Comparison of ENCODE assay signal across 19 mouse cellular contexts in genomic region chr2:57565258-57565657, GRCm38 (mm10).
DNase-seq lines count a peak whose midpoint lies in the region; ATAC-seq and TF ChIP-seq lines count a peak whose summit lies in the region.
"Had no signal": no experiment of that assay in that cellular context is flagged by ENCODE, and none has a peak within 500 bp of the region (broad histone marks: within the 10 kb centered on the region; RNA-seq: fewer than 3 reads in every experiment).

No protein-coding gene starts in this region.

- ATAC-seq in forebrain, postnatal 0 days: peak; percentile 85
- ATAC-seq in megakaryocyte, adult 5-6 weeks (ENCODE audit: poor library complexity, severe bottlenecking): peak; percentile 33
- no peak for ATAC-seq in kidney, embryonic 16.5 days (ENCODE audit: low FRiP score, low TSS enrichment)
- no peak for ATAC-seq in heart, embryonic 12.5 days (ENCODE audit: insufficient number of reproducible peaks, low FRiP score)
- ATAC-seq: intestine, embryonic 16.5 days; midbrain, embryonic 15.5 days had no signal

- no peaks in the 10 kb centered on the region for H3K4me1 ChIP-seq in forebrain, postnatal 0 days (ENCODE audit: insufficient read depth)
- no peaks in the 10 kb centered on the region for H3K4me1 ChIP-seq in kidney, embryonic 16.5 days (ENCODE audit: insufficient read depth, low read length)
- H3K4me1 ChIP-seq in heart, embryonic 12.5 days (replicated peaks): no peaks in the 10 kb centered on the region
- H3K4me1 ChIP-seq: heart, embryonic 15.5 days; hindbrain, embryonic 12.5 days; limb, embryonic 13.5 days; midbrain, embryonic 15.5 days; neural tube, embryonic 12.5 days had no signal

- no peak overlapping the region for H3K27ac ChIP-seq in forebrain, postnatal 0 days (ENCODE audit: low read depth, low read length)
- no peak overlapping the region for H3K27ac ChIP-seq in kidney, embryonic 16.5 days (ENCODE audit: low read length)
- H3K27ac ChIP-seq in heart, embryonic 12.5 days (ENCODE audit: poor library complexity, severe bottlenecking): no peak overlapping the region
- H3K27ac ChIP-seq: heart, embryonic 15.5 days; hindbrain, embryonic 12.5 days; limb, embryonic 13.5 days; midbrain, embryonic 15.5 days; neural tube, embryonic 12.5 days had no signal

- H3K9ac ChIP-seq in forebrain, postnatal 0 days: no peak overlapping the region
- no peak overlapping the region for H3K9ac ChIP-seq in kidney, embryonic 16.5 days (replicated peaks; ENCODE audit: low read length)
- H3K9ac ChIP-seq in heart, embryonic 12.5 days: no peak overlapping the region
- H3K9ac ChIP-seq: heart, embryonic 15.5 days; hindbrain, embryonic 12.5 days; limb, embryonic 13.5 days; midbrain, embryonic 15.5 days; neural tube, embryonic 12.5 days had no signal

- DNase-seq in 416B (ENCODE audit: low read depth): peak; percentile 56
- peak; percentile 72 for DNase-seq in forebrain, postnatal 0 days
- peak; percentile 39 for DNase-seq in layer of hippocampus, adult 9-10 months (ENCODE audit: low spot score)
- DNase-seq in embryo, embryonic 10 days (ENCODE audit: low spot score): no peak
- DNase-seq in adrenal gland, postnatal 36 days: no peak
- DNase-seq: cerebellum, adult 8-10 months; gastrocnemius, postnatal 25 days; kidney, postnatal 14 days; lung, postnatal 36 days had no signal

- TF ChIP-seq CTCF in forebrain, postnatal 0 days (IDR thresholded peaks at IDR 0.05; ENCODE audit: low read depth): no peak

- H3K27me3 ChIP-seq in forebrain, postnatal 0 days (ENCODE audit: insufficient read depth, low read length): no peaks in the 10 kb centered on the region
- H3K27me3 ChIP-seq in kidney, embryonic 16.5 days (ENCODE audit: insufficient read depth, low read length): no peaks in the 10 kb centered on the region
- no peaks in the 10 kb centered on the region for H3K27me3 ChIP-seq in heart, embryonic 12.5 days (replicated peaks)
- H3K27me3 ChIP-seq: heart, embryonic 15.5 days; hindbrain, embryonic 12.5 days; limb, embryonic 13.5 days; midbrain, embryonic 15.5 days; neural tube, embryonic 12.5 days had no signal

- no peak overlapping the region for H3K4me2 ChIP-seq in forebrain, postnatal 0 days (ENCODE audit: low read depth)
- H3K4me2 ChIP-seq in kidney, embryonic 16.5 days (replicated peaks; ENCODE audit: low read depth, low read length): no peak overlapping the region
- H3K4me2 ChIP-seq in heart, embryonic 12.5 days: no peak overlapping the region
- H3K4me2 ChIP-seq: heart, embryonic 15.5 days; hindbrain, embryonic 12.5 days; limb, embryonic 13.5 days; midbrain, embryonic 15.5 days; neural tube, embryonic 12.5 days had no signal

- no peak overlapping the region for H3K4me3 ChIP-seq in forebrain, postnatal 0 days (ENCODE audit: low read depth, low read length)
- no peak overlapping the region for H3K4me3 ChIP-seq in kidney, embryonic 16.5 days (ENCODE audit: low read length)
- no peak overlapping the region for H3K4me3 ChIP-seq in heart, embryonic 12.5 days
- H3K4me3 ChIP-seq: heart, embryonic 15.5 days; hindbrain, embryonic 12.5 days; limb, embryonic 13.5 days; midbrain, embryonic 15.5 days; neural tube, embryonic 12.5 days had no signal

- 72% methylated on average over 4 of the region's 4 CpGs for WGBS in forebrain, postnatal 0 days
- 87% methylated on average over 4 of the region's 4 CpGs for WGBS in kidney, embryonic 16.5 days
- 85% methylated on average over 4 of the region's 4 CpGs for WGBS in heart, embryonic 12.5 days

- H3K9me3 ChIP-seq in forebrain, postnatal 0 days (ENCODE audit: low read length): no peaks in the 10 kb centered on the region
- H3K9me3 ChIP-seq in kidney, embryonic 16.5 days (ENCODE audit: low read length): peaks cover 4% of the 10 kb centered on the region; the same call in 1 of the 2 replicates
- H3K9me3 ChIP-seq in heart, embryonic 12.5 days (replicated peaks): 0 out of 2 replicates have a peak, but pooled peaks cover 6% of the 10 kb centered on the region
- H3K9me3 ChIP-seq: G1E; heart, embryonic 15.5 days; hindbrain, embryonic 12.5 days; midbrain, embryonic 15.5 days; neural tube, embryonic 12.5 days had no signal

- H3K36me3 ChIP-seq in forebrain, postnatal 0 days (ENCODE audit: insufficient read depth): no peaks in the 10 kb centered on the region
- H3K36me3 ChIP-seq in kidney, embryonic 16.5 days (ENCODE audit: insufficient read depth, low read length): no peaks in the 10 kb centered on the region
- H3K36me3 ChIP-seq in heart, embryonic 12.5 days: no peaks in the 10 kb centered on the region
- H3K36me3 ChIP-seq: G1E; heart, embryonic 15.5 days; hindbrain, embryonic 12.5 days; limb, embryonic 13.5 days; midbrain, embryonic 15.5 days; neural tube, embryonic 12.5 days had no signal

Comparison
In these comparisons a context has a peak if more than half of its experiments do, and no peak if none do; other contexts are left out.
1. DNase-seq: peak in 416B (single experiment), forebrain, postnatal 0 days (single experiment) and layer of hippocampus, adult 9-10 months (single experiment); none in embryo, embryonic 10 days (single experiment) and adrenal gland, postnatal 36 days (0 of 2).
2. ATAC-seq: peak in forebrain, postnatal 0 days (single experiment) and megakaryocyte, adult 5-6 weeks (single experiment); none in kidney, embryonic 16.5 days (single experiment) and heart, embryonic 12.5 days (single experiment).